Mouse (Mus musculus) erythroblast, embryonic 14.5 days (primary cell): ENCODE measurements around the gene Dcun1d2. TPM values are rescaled to one million over a fixed set of nuclear protein-coding genes. Genes with fewer than 3 reads are reported as not detected.

Experiments
- H3K27me3 ChIP-seq: 2 replicates; pipeline ENCODE4 v1.6.1; 2012; ENCODE audit warnings: inconsistent platforms; ENCODE audit not compliant: control insufficient read depth
- H3K36me3 ChIP-seq: 2 replicates; pipeline ENCODE4 v1.6.1; 2012; ENCODE audit warnings: mild to moderate bottlenecking, inconsistent platforms; ENCODE audit not compliant: control insufficient read depth
- H3K4me1 ChIP-seq: 2 replicates; pipeline ENCODE4 v1.6.1; 2012; ENCODE audit warnings: inconsistent platforms; ENCODE audit not compliant: control insufficient read depth
- H3K4me3 ChIP-seq: replicated peaks from 2 replicates; pipeline ENCODE3; 2012; ENCODE audit warnings: moderate library complexity, mild to moderate bottlenecking, inconsistent platforms
- H3K9me3 ChIP-seq: 2 replicates; pipeline ENCODE4 v1.6.1; 2012; ENCODE audit warnings: low read length, inconsistent platforms, mixed read lengths; ENCODE audit not compliant: control insufficient read depth
- GATA1 ChIP-seq: IDR thresholded peaks from 2 replicates; pipeline ENCODE4 v1.6.1; 2012; ENCODE audit warnings: low read length, inconsistent platforms, mixed read lengths
- TAL1 ChIP-seq: IDR thresholded peaks from 3 replicates; pipeline ENCODE4 v1.6.1; 2012; ENCODE audit warnings: low read length, inconsistent platforms, mixed read lengths
- polyA plus RNA-seq: library from polyadenylated mRNA; stranded (reverse); fragments of >175 nt; gene quantifications from 2 replicates; pipeline ENCODE4 v1.2.3, GENCODE M21; 2012

Gene Dcun1d2
- polyA plus RNA-seq, 1 experiment: 0.21 TPM

- no peaks in the 10 kb centered on the region for H3K36me3 ChIP-seq
- TF ChIP-seq GATA1 (no peak), TAL1 (no peak)
- peaks cover 5% of the 10 kb centered on the region for H3K27me3 ChIP-seq
- H3K9me3 ChIP-seq: no peaks in the 10 kb centered on the region
- peaks cover 16% of the 10 kb centered on the region for H3K4me1 ChIP-seq
- no peak overlapping the region for H3K4me3 ChIP-seq
Observed at GRCm38 (mm10) chr8:13217093-13217492, 70.8 kb downstream of the Dcun1d2 start.

- no peaks in the 10 kb centered on the region for H3K36me3 ChIP-seq
- no peaks in the 10 kb centered on the region for H3K9me3 ChIP-seq
- peaks cover 16% of the 10 kb centered on the region for H3K4me1 ChIP-seq
- no peak overlapping the region for H3K4me3 ChIP-seq
- H3K27me3 ChIP-seq: peaks cover 5% of the 10 kb centered on the region
- TF ChIP-seq GATA1: no peak
- no peak for TF ChIP-seq TAL1
Observed at GRCm38 (mm10) chr8:13216386-13216785, 71.5 kb downstream of the Dcun1d2 start.

- Histone ChIP-seq H3K36me3 (no peaks in the 10 kb centered on the region), H3K4me3 (no peak overlapping the region), H3K9me3 (no peaks in the 10 kb centered on the region), H3K27me3 (peaks cover 3% of the 10 kb centered on the region), H3K4me1 (peaks cover 34% of the 10 kb centered on the region)
- TF ChIP-seq GATA1 (no peak), TAL1 (no peak)
Observed at GRCm38 (mm10) chr8:13213479-13214268, 74.3 kb downstream of the Dcun1d2 start.

GRCm38 (mm10) chr8:13209770-13210169, 78.2 kb downstream of the Dcun1d2 start:
- H3K27me3 ChIP-seq: peaks cover 3% of the 10 kb centered on the region
- peaks cover 73% of the 10 kb centered on the region for H3K4me1 ChIP-seq
- no peaks in the 10 kb centered on the region for H3K9me3 ChIP-seq
- TF ChIP-seq GATA1 (no peak), TAL1 (no peak)
- peaks cover 21% of the 10 kb centered on the region for H3K36me3 ChIP-seq
- peak overlapping the region; percentile 6 for H3K4me3 ChIP-seq

- H3K4me3 ChIP-seq: peak overlapping the region; percentile 27
- H3K9me3 ChIP-seq: peaks cover 5% of the 10 kb centered on the region
- H3K27me3 ChIP-seq: peaks cover 3% of the 10 kb centered on the region
- peaks cover 78% of the 10 kb centered on the region for H3K4me1 ChIP-seq
- H3K36me3 ChIP-seq: peaks cover 31% of the 10 kb centered on the region
- no peak for TF ChIP-seq GATA1
Observed at GRCm38 (mm10) chr8:13208627-13209355, 79.1 kb downstream of the Dcun1d2 start.

GRCm38 (mm10) chr8:13206290-13206689, 81.6 kb downstream of the Dcun1d2 start:
- Histone ChIP-seq H3K9me3 (peaks cover 5% of the 10 kb centered on the region), H3K27me3 (no peaks in the 10 kb centered on the region), H3K4me3 (peak overlapping the region; percentile 14), H3K36me3 (peaks cover 48% of the 10 kb centered on the region), H3K4me1 (peaks cover 91% of the 10 kb centered on the region)
- TF ChIP-seq GATA1 (no peak), TAL1 (no peak)

Other genes with a start within 250 kb of the Dcun1d2 start
- 0.02 and 0.07 TPM in 2 replicates for gene Proz, start 227.2 kb downstream of the Dcun1d2 start, polyA plus RNA-seq
- 0.54 and 1.6 TPM in 2 replicates for gene Pcid2, start 182.7 kb downstream of the Dcun1d2 start, polyA plus RNA-seq
- 2.4 and 3.6 TPM in 2 replicates for gene Cul4a, start 182.5 kb downstream of the Dcun1d2 start, polyA plus RNA-seq
- 11.0 and 19.7 TPM in 2 replicates for gene Lamp1, start 129.0 kb downstream of the Dcun1d2 start, polyA plus RNA-seq
- 1.5 and 2.9 TPM in 2 replicates for gene Grtp1, start 87.5 kb downstream of the Dcun1d2 start, polyA plus RNA-seq
- gene Adprhl1, start 34.0 kb downstream of the Dcun1d2 start, polyA plus RNA-seq: not detected in 2 replicates
- gene Tmco3, start 59 bp upstream of the Dcun1d2 start, polyA plus RNA-seq: 0.45 and 0.50 TPM in 2 replicates
- 1.4 and 2.2 TPM in 2 replicates for gene Tfdp1, start 50.6 kb upstream of the Dcun1d2 start, polyA plus RNA-seq
- not detected in 2 replicates for gene Atp4b, start 108.7 kb upstream of the Dcun1d2 start, polyA plus RNA-seq
- gene Grk1, start 117.0 kb upstream of the Dcun1d2 start, polyA plus RNA-seq: not detected in 2 replicates
- gene Tmem255b, start 147.1 kb upstream of the Dcun1d2 start, polyA plus RNA-seq: not detected in 2 replicates
- gene Gas6, start 206.4 kb upstream of the Dcun1d2 start, polyA plus RNA-seq: 0.04 and 0.07 TPM in 2 replicates